Mouse (Mus musculus): ENCODE data around the gene Ficd. TPM values are rescaled to one million over a fixed set of nuclear protein-coding genes. Genes with fewer than 3 reads are reported as not detected.
"Not testable (repeated sequence)": the region's sequence is repeated elsewhere in the genome, so short reads cannot be mapped to it uniquely, and the experiment has no call there.

Ficd gene
- total RNA-seq, 1 experiment from 2014 or later, result 2.7 TPM

DNA sequence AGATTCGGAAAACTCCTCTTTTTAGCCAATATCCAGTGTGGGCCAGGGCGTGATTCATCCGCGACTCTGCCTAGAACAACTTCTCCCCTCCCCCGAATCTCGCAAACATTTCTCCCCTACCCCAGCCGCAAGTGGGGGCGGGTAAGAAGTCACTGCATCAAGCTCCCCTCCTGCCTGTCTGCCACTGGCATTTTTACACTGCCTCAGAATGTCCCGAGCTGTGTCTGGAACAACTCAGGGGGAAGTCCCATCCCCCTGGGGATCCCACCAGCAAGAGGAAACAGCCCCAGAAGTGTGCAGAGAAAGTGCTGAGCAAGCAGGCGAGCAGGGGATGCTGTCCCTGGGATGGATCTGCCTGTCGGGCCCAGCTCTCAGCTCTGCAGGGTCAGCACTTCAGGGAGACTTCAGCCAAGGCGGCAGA is 48.0 kb downstream of the Ficd start:
- no peak for ATAC-seq (replicated peaks in 1 of 2; ENCODE audit: insufficient read depth in 1 of 2, low FRiP score in 2 of 2, low TSS enrichment in 1 of 2, low read depth in 1 of 2, poor library complexity in 2 of 2, severe bottlenecking in 2 of 2)

DNA sequence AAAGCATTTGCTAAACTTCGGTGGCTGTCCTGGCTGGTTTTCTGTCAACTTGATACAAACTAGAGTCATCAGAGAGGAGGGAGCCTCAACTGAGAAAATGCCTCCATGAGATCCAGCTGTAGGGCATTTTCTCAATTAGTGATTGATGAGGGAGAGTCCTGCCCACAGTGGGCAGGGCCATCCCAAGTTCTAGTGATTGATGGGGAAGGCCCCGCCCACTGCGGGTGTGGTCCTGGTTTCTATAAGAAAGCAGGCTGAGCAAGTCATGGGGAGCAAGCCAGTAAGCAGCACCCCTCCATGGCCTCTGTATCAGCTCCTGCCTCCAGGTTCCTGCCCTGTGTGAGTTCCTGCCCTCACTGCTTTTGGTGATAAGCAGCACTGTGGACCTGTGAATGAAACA is 48.5 kb downstream of the Ficd start:
- not testable (repeated sequence) for ATAC-seq (replicated peaks in 1 of 2; ENCODE audit: insufficient read depth in 1 of 2, low FRiP score in 2 of 2, low TSS enrichment in 1 of 2, low read depth in 1 of 2, poor library complexity in 2 of 2, severe bottlenecking in 2 of 2)

DNA sequence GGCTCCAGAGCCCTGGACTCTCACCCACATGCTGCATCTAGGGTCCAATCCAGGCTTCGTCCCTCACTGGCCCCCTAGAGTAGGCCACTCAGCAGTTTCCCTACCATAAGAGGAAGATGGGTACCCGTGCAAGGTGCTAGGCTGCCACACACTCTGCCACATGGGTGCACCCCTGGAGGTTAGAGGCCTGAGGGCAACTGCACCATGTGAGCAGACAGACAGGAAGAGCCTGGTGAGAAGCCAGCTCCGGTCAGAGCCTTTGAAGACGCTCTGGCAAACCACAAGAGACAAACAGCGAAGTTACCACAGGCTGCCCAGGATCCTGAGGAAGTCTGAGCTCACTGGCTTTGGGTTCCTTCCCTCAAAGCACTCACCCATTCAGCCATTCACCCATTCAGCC is 51.4 kb downstream of the Ficd start:
- peak; percentile 77 to 82 for ATAC-seq (replicated peaks in 1 of 2; ENCODE audit: insufficient read depth in 1 of 2, low FRiP score in 2 of 2, low TSS enrichment in 1 of 2, low read depth in 1 of 2, poor library complexity in 2 of 2, severe bottlenecking in 2 of 2)

DNA sequence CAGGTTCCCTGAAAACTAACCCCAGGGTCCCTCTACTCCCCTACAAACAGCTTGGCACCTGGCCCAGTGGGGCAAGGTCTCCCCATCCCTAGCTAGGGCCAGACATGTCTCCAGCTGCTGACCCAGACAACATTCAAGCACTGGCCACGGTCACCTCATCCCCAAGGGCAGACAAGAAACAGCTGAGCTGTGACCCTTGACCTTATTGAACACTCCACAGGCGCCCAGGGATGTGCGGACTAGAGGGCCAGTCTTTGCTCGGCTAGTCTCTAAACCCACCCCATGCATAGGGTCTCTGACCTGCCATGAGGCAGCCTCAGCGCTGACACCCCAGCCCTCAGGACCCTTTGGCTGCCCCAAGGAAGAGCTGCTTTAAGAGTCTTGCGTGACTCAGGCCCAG is 53.0 kb downstream of the Ficd start:
- ATAC-seq (replicated peaks in 1 of 2; ENCODE audit: insufficient read depth in 1 of 2, low FRiP score in 2 of 2, low TSS enrichment in 1 of 2, low read depth in 1 of 2, poor library complexity in 2 of 2, severe bottlenecking in 2 of 2), result no peak

DNA sequence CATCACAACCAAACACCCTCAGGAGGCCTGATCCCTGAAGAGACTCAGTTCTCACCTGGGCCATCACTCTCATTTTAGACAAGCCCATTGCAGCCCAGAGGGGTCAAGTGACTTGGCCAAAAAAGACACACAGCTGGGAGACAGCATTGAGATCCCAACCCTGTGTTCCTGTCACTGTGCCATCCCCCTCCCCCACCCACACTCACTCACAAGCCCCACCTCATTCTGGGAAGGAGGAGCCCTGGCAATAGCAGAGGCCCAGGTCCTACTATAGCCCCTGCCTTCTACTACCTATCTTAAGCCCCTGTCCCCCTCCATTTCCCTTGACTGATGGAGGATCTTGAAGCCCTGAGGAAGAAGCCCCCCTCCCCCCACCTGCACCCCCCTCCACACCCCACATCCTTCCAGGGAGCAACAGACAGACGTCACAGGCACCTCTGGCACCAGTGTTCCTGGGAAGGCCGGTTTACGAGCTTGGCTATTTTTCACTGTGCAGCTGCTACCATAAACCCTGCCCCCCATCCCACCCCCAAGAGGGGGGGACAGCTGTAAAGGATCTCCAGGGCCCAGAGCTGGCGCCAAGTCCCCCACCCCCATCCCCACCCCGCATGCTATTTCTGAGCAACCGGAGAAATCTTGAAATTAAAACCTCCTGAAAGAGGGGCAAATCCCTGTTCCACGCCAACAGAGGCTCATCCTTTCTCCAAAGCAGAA is 53.6 kb downstream of the Ficd start:
- no peak for ATAC-seq (replicated peaks in 1 of 2; ENCODE audit: insufficient read depth in 1 of 2, low FRiP score in 2 of 2, low TSS enrichment in 1 of 2, low read depth in 1 of 2, poor library complexity in 2 of 2, severe bottlenecking in 2 of 2)

Other genes with a start within 250 kb of the Ficd start
- not detected in 2 replicates for gene Wscd2, start 245.5 kb upstream of the Ficd start, total RNA-seq (2017)
- not detected in 2 replicates for gene Cmklr1, start 85.4 kb upstream of the Ficd start, total RNA-seq (2017)
- not detected in 2 replicates for gene 1700069L16Rik, start 11.0 kb upstream of the Ficd start, total RNA-seq (2017)
- 41.7 and 42.6 TPM in 2 replicates for gene Sart3, start 36.7 kb downstream of the Ficd start, total RNA-seq (2017)
- 71.7 and 73.6 TPM in 2 replicates for gene Iscu, start 36.9 kb downstream of the Ficd start, total RNA-seq (2017)
- gene Tmem119, start 64.7 kb downstream of the Ficd start, total RNA-seq (2017), result 1.1 and 1.8 TPM in 2 replicates
- gene Selplg, start 96.8 kb downstream of the Ficd start, total RNA-seq (2017), result 83.9 and 95.7 TPM in 2 replicates
- 85.8 and 110 TPM in 2 replicates for gene Coro1c, start 173.0 kb downstream of the Ficd start, total RNA-seq (2017)